Mouse (Mus musculus): ENCODE data around the gene Rad23a.

- TF ChIP-seq GATA1 (IDR thresholded peaks at IDR 0.05; ENCODE audit: borderline replicate concordance, low read length): no peak
- no peak for TF ChIP-seq FLI1 (IDR thresholded peaks at IDR 0.05; ENCODE audit: low read length)
Observed at GRCm38 (mm10) chr8:84790537-84790936, 49.9 kb downstream of the Rad23a start.
